Mouse (Mus musculus): ENCODE measurements at regions not wholly inside any gene's neighbourhood (a gene's known extent, or its start where the extent isn't known, plus 50 kb on each side); places are given as distances from the start of the nearest gene placed in this dataset.

GRCm38 (mm10) chr15:60132701-60133100 lies 116.3 kb upstream of the 4933412E24Rik start:
- no peaks in the 10 kb centered on the region for H3K9me3 ChIP-seq (replicated peaks; ENCODE audit: control insufficient read depth, low read length)
- ATAC-seq (ENCODE audit: insufficient read depth, low FRiP score) = no peak
- WGBS = 72% methylated on average over 3 of the region's 3 CpGs
- H3K27ac ChIP-seq (ENCODE audit: low read length) = no peak overlapping the region
- no peak overlapping the region for H3K4me3 ChIP-seq (replicated peaks; ENCODE audit: low read length)
- no peak overlapping the region for H3K4me2 ChIP-seq (ENCODE audit: low read depth, low read length)
- no peak overlapping the region for H3K9ac ChIP-seq (ENCODE audit: low read length)
- H3K36me3 ChIP-seq (ENCODE audit: control insufficient read depth, insufficient read depth, low read length) = no peaks in the 10 kb centered on the region
- H3K27me3 ChIP-seq (ENCODE audit: control insufficient read depth, insufficient read depth, low read length) = no peaks in the 10 kb centered on the region
- H3K4me1 ChIP-seq (ENCODE audit: control insufficient read depth, insufficient read depth, low read length) = no peaks in the 10 kb centered on the region

- H3K4me1 ChIP-seq (ENCODE audit: control insufficient read depth, insufficient read depth, low read length) = no peaks in the 10 kb centered on the region
- WGBS = 39% methylated on average over 3 of the region's 3 CpGs
- H3K9ac ChIP-seq (ENCODE audit: low read length) = no peak overlapping the region
- no peak overlapping the region for H3K27ac ChIP-seq (ENCODE audit: low read length)
- no peaks in the 10 kb centered on the region for H3K36me3 ChIP-seq (ENCODE audit: control insufficient read depth, insufficient read depth, low read length)
- no peaks in the 10 kb centered on the region for H3K27me3 ChIP-seq (ENCODE audit: control insufficient read depth, insufficient read depth, low read length)
- no peak overlapping the region for H3K4me2 ChIP-seq (ENCODE audit: low read depth, low read length)
- H3K4me3 ChIP-seq (replicated peaks; ENCODE audit: low read length) = no peak overlapping the region
- no peak for ATAC-seq (ENCODE audit: insufficient read depth, low FRiP score)
- H3K9me3 ChIP-seq (replicated peaks; ENCODE audit: control insufficient read depth, low read length) = no peaks in the 10 kb centered on the region
Measured at GRCm38 (mm10) chr15:60124461-60124860, 108.0 kb upstream of the 4933412E24Rik start.

GRCm38 (mm10) chr15:60119926-60120325 lies 103.5 kb upstream of the 4933412E24Rik start:
- Histone ChIP-seq H3K27ac (ENCODE audit: low read length) (no peak overlapping the region), H3K27me3 (ENCODE audit: control insufficient read depth, insufficient read depth, low read length) (no peaks in the 10 kb centered on the region), H3K36me3 (ENCODE audit: control insufficient read depth, insufficient read depth, low read length) (no peaks in the 10 kb centered on the region), H3K4me2 (ENCODE audit: low read depth, low read length) (no peak overlapping the region), H3K9ac (ENCODE audit: low read length) (no peak overlapping the region), H3K4me1 (ENCODE audit: control insufficient read depth, insufficient read depth, low read length) (no peaks in the 10 kb centered on the region), H3K4me3 (replicated peaks; ENCODE audit: low read length) (no peak overlapping the region), H3K9me3 (replicated peaks; ENCODE audit: control insufficient read depth, low read length) (no peaks in the 10 kb centered on the region)
- ATAC-seq (ENCODE audit: insufficient read depth, low FRiP score) = no peak
- 81% methylated on average over 1 of the region's 1 CpGs for WGBS

GRCm38 (mm10) chr15:60111885-60112284 lies 95.5 kb upstream of the 4933412E24Rik start:
- ATAC-seq (ENCODE audit: insufficient read depth, low FRiP score) = no peak
- no peak overlapping the region for H3K9ac ChIP-seq (ENCODE audit: low read length)
- WGBS = 75% methylated on average over 3 of the region's 3 CpGs
- no peak overlapping the region for H3K4me3 ChIP-seq (replicated peaks; ENCODE audit: low read length)
- H3K27me3 ChIP-seq (ENCODE audit: control insufficient read depth, insufficient read depth, low read length) = no peaks in the 10 kb centered on the region
- no peak overlapping the region for H3K27ac ChIP-seq (ENCODE audit: low read length)
- H3K4me2 ChIP-seq (ENCODE audit: low read depth, low read length) = no peak overlapping the region
- H3K9me3 ChIP-seq (replicated peaks; ENCODE audit: control insufficient read depth, low read length) = no peaks in the 10 kb centered on the region
- H3K4me1 ChIP-seq (ENCODE audit: control insufficient read depth, insufficient read depth, low read length) = no peaks in the 10 kb centered on the region
- H3K36me3 ChIP-seq (ENCODE audit: control insufficient read depth, insufficient read depth, low read length) = no peaks in the 10 kb centered on the region

- Histone ChIP-seq H3K27me3 (ENCODE audit: control insufficient read depth, insufficient read depth, low read length) (no peaks in the 10 kb centered on the region), H3K27ac (ENCODE audit: low read length) (no peak overlapping the region), H3K9me3 (replicated peaks; ENCODE audit: control insufficient read depth, low read length) (no peaks in the 10 kb centered on the region), H3K4me2 (ENCODE audit: low read depth, low read length) (no peak overlapping the region), H3K4me3 (replicated peaks; ENCODE audit: low read length) (no peak overlapping the region), H3K4me1 (ENCODE audit: control insufficient read depth, insufficient read depth, low read length) (no peaks in the 10 kb centered on the region), H3K36me3 (ENCODE audit: control insufficient read depth, insufficient read depth, low read length) (no peaks in the 10 kb centered on the region), H3K9ac (ENCODE audit: low read length) (no peak overlapping the region)
- 83% methylated on average over 4 of the region's 4 CpGs for WGBS
- ATAC-seq (ENCODE audit: insufficient read depth, low FRiP score) = no peak
Measured at GRCm38 (mm10) chr15:60111046-60111445, 94.6 kb upstream of the 4933412E24Rik start.

- no peak for ATAC-seq (ENCODE audit: insufficient read depth, low FRiP score)
- 55% methylated on average over 2 of the region's 2 CpGs for WGBS
- Histone ChIP-seq H3K9me3 (replicated peaks; ENCODE audit: control insufficient read depth, low read length) (no peaks in the 10 kb centered on the region), H3K4me3 (replicated peaks; ENCODE audit: low read length) (no peak overlapping the region), H3K4me1 (ENCODE audit: control insufficient read depth, insufficient read depth, low read length) (no peaks in the 10 kb centered on the region), H3K9ac (ENCODE audit: low read length) (no peak overlapping the region), H3K27me3 (ENCODE audit: control insufficient read depth, insufficient read depth, low read length) (no peaks in the 10 kb centered on the region), H3K4me2 (ENCODE audit: low read depth, low read length) (no peak overlapping the region), H3K36me3 (ENCODE audit: control insufficient read depth, insufficient read depth, low read length) (no peaks in the 10 kb centered on the region), H3K27ac (ENCODE audit: low read length) (no peak overlapping the region)
Measured at GRCm38 (mm10) chr15:60104126-60104525, 87.7 kb upstream of the 4933412E24Rik start.

- Histone ChIP-seq H3K36me3 (ENCODE audit: control insufficient read depth, insufficient read depth, low read length) (no peaks in the 10 kb centered on the region), H3K4me2 (ENCODE audit: low read depth, low read length) (no peak overlapping the region), H3K4me3 (replicated peaks; ENCODE audit: low read length) (no peak overlapping the region), H3K27ac (ENCODE audit: low read length) (no peak overlapping the region), H3K4me1 (ENCODE audit: control insufficient read depth, insufficient read depth, low read length) (no peaks in the 10 kb centered on the region), H3K9ac (ENCODE audit: low read length) (no peak overlapping the region), H3K9me3 (replicated peaks; ENCODE audit: control insufficient read depth, low read length) (no peaks in the 10 kb centered on the region), H3K27me3 (ENCODE audit: control insufficient read depth, insufficient read depth, low read length) (no peaks in the 10 kb centered on the region)
- 78% methylated on average over 4 of the region's 4 CpGs for WGBS
- no peak for ATAC-seq (ENCODE audit: insufficient read depth, low FRiP score)
Measured at GRCm38 (mm10) chr15:60101485-60102280, 85.3 kb upstream of the 4933412E24Rik start.

GRCm38 (mm10) chr15:60097141-60097540 lies 80.7 kb upstream of the 4933412E24Rik start:
- ATAC-seq (ENCODE audit: insufficient read depth, low FRiP score) = no peak
- no peaks in the 10 kb centered on the region for H3K27me3 ChIP-seq (ENCODE audit: control insufficient read depth, insufficient read depth, low read length)
- 12% methylated on average over 4 of the region's 4 CpGs for WGBS

GRCm38 (mm10) chr15:60096131-60096530 lies 79.7 kb upstream of the 4933412E24Rik start:
- no peaks in the 10 kb centered on the region for H3K27me3 ChIP-seq (ENCODE audit: control insufficient read depth, insufficient read depth, low read length)
- no peaks in the 10 kb centered on the region for H3K9me3 ChIP-seq (replicated peaks; ENCODE audit: control insufficient read depth, low read length)
- no peaks in the 10 kb centered on the region for H3K4me1 ChIP-seq (ENCODE audit: control insufficient read depth, insufficient read depth, low read length)
- H3K27ac ChIP-seq (ENCODE audit: low read length) = no peak overlapping the region
- no peaks in the 10 kb centered on the region for H3K36me3 ChIP-seq (ENCODE audit: control insufficient read depth, insufficient read depth, low read length)
- H3K4me2 ChIP-seq (ENCODE audit: low read depth, low read length) = no peak overlapping the region
- WGBS = 88% methylated on average over 4 of the region's 4 CpGs
- no peak overlapping the region for H3K4me3 ChIP-seq (replicated peaks; ENCODE audit: low read length)
- ATAC-seq (ENCODE audit: insufficient read depth, low FRiP score) = no peak
- no peak overlapping the region for H3K9ac ChIP-seq (ENCODE audit: low read length)

More at GRCm38 (mm10) chr15:60097141-60097540, 80.7 kb upstream of the 4933412E24Rik start:
- no peaks in the 10 kb centered on the region for H3K36me3 ChIP-seq (ENCODE audit: control insufficient read depth, insufficient read depth, low read length)
- no peaks in the 10 kb centered on the region for H3K4me1 ChIP-seq (ENCODE audit: control insufficient read depth, insufficient read depth, low read length)
- no peak overlapping the region for H3K27ac ChIP-seq (ENCODE audit: low read length)
- H3K4me3 ChIP-seq (replicated peaks; ENCODE audit: low read length) = no peak overlapping the region
- no peaks in the 10 kb centered on the region for H3K9me3 ChIP-seq (replicated peaks; ENCODE audit: control insufficient read depth, low read length)
- no peak overlapping the region for H3K9ac ChIP-seq (ENCODE audit: low read length)
- no peak overlapping the region for H3K4me2 ChIP-seq (ENCODE audit: low read depth, low read length)
